Mouse (Mus musculus) spleen, adult 2 months (tissue): ENCODE measurements around the gene Etv4. TPM values are rescaled to one million over a fixed set of nuclear protein-coding genes. Genes with fewer than 3 reads are reported as not detected.

Experiments
- DNase-seq, 2 experiments: peaks; one replicate each; pipeline versions ENCODE4 v3.0.0 to v3.0.0-alpha.2; 2012 to 2021; ENCODE audit warnings: low spot score in 2 of 2, low read depth in 1 of 2
- H3K27ac ChIP-seq: fragments of 200-500 bp; 2 replicates; pipeline ENCODE4 v1.5.1; 2012; ENCODE audit warnings: low read length, inconsistent platforms; ENCODE audit not compliant: insufficient read depth
- H3K27me3 ChIP-seq: fragments of 200-500 bp; 2 replicates; pipeline ENCODE4 v1.6.1; 2012; ENCODE audit warnings: mild to moderate bottlenecking, moderate library complexity, low read length, inconsistent platforms; ENCODE audit not compliant: control insufficient read depth, insufficient read depth
- H3K36me3 ChIP-seq: fragments of 200-500 bp; 2 replicates; pipeline ENCODE4 v1.6.1; 2012; ENCODE audit warnings: mild to moderate bottlenecking, low read length, inconsistent platforms; ENCODE audit not compliant: control insufficient read depth, insufficient read depth
- H3K4me1 ChIP-seq: fragments of 200-500 bp; 2 replicates; pipeline ENCODE4 v1.6.1; 2011; ENCODE audit warnings: inconsistent platforms; ENCODE audit not compliant: control insufficient read depth, insufficient read depth, insufficient read length
- H3K4me3 ChIP-seq: fragments of 200-500 bp; 2 replicates; pipeline ENCODE4 v1.5.1; 2011; ENCODE audit warnings: mild to moderate bottlenecking, inconsistent platforms; ENCODE audit not compliant: insufficient read depth, insufficient read length; ENCODE audit errors: extremely low read depth
- CTCF ChIP-seq: fragments of 200-500 bp; IDR thresholded peaks from 2 replicates; pipeline ENCODE4 v1.5.1; 2011; ENCODE audit warnings: mild to moderate bottlenecking, inconsistent platforms; ENCODE audit not compliant: insufficient read depth, insufficient read length, insufficient replicate concordance; ENCODE audit errors: extremely low read depth
- POLR2A ChIP-seq: fragments of 200-500 bp; IDR thresholded peaks from 2 replicates; pipeline ENCODE4 v1.6.1; 2011; ENCODE audit warnings: low read depth, low read length, inconsistent platforms
- WGBS: fragments of 180-500 bp; shearing (Covaris S2); methylation state at CpG from one replicate; pipeline ENCODE4 v1.1.7; 2018; 5-methylcytosine and 5-hydroxymethylcytosine counted together
- polyA plus RNA-seq: library from polyadenylated mRNA; depleted of rRNA; stranded (reverse); fragments of >200 nt; gene quantifications from 2 replicates; pipeline ENCODE4 v1.2.3, GENCODE M21; 2012

Etv4 gene
- polyA plus RNA-seq, 1 experiment = 0.34 TPM

DNA sequence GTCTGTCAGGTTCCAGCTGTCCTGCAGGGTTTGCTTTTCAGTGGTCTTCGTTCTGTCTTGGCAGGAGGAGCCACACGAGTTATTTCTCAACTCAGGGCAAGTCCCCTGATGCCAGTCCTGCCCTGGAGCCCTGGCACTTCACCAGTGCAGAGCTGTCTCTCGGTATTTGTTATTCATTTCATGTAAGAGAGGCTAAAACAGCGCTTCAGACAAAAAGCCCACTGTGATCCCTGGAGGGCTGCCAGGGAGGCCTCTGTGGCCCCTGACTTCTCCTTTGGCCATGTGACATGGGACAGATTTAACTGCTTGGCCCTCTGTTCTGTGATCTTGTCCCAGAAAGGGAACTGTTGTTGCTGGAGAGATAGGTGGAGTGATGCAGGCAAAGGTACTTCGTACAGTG lies 26.7 kb downstream of the Etv4 start:
- DNase-seq = no peak
- no peak overlapping the region for H3K4me3 ChIP-seq
- TF ChIP-seq CTCF = no peak
- H3K36me3 ChIP-seq = peaks cover 50% of the 10 kb centered on the region
- 83% methylated on average over 5 of the region's 5 CpGs for WGBS
- no peak overlapping the region for H3K27ac ChIP-seq
- H3K4me1 ChIP-seq = no peaks in the 10 kb centered on the region
- H3K27me3 ChIP-seq = no peaks in the 10 kb centered on the region

- Histone ChIP-seq H3K27me3 (no peaks in the 10 kb centered on the region), H3K4me1 (no peaks in the 10 kb centered on the region), H3K27ac (no peak overlapping the region), H3K36me3 (peaks cover 60% of the 10 kb centered on the region), H3K4me3 (no peak overlapping the region)
- no peak for DNase-seq
- 88% methylated on average over 8 of the region's 8 CpGs for WGBS
- TF ChIP-seq CTCF (no peak), POLR2A (no peak)
Observed at GRCm38 (mm10) chr11:101757366-101757765, 27.8 kb downstream of the Etv4 start.

GRCm38 (mm10) chr11:101756616-101757015 lies 28.6 kb downstream of the Etv4 start:
- no peaks in the 10 kb centered on the region for H3K4me1 ChIP-seq
- H3K27ac ChIP-seq = no peak overlapping the region
- no peak overlapping the region for H3K4me3 ChIP-seq
- no peak for DNase-seq
- peaks cover 55% of the 10 kb centered on the region for H3K36me3 ChIP-seq
- no peaks in the 10 kb centered on the region for H3K27me3 ChIP-seq
- 95% methylated on average over 8 of the region's 8 CpGs for WGBS
- no peak for TF ChIP-seq POLR2A
- no peak for TF ChIP-seq CTCF

DNA sequence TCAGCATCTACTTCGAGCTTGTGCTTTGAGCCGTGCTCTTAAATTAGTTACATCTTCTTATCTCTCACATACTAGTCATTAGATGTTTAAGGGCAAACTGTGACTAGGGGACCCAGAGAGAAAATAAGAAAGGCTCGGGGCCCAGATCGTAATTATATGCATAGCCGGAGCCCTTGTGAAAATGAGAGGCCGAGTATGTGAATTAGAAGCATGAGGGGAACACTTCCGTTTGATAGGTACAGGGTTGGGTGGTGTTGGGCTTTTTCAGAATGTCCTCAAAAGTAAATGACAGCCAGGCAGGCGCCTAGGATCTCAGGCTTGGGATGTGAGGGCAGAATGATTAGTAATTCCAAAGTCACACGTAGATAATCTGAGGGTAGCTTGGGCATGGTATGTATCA lies 51.6 kb downstream of the Etv4 start:
- H3K4me1 ChIP-seq = no peaks in the 10 kb centered on the region
- DNase-seq = no peak
- H3K27ac ChIP-seq = no peak overlapping the region
- peak overlapping the region; percentile 89 for H3K4me3 ChIP-seq
- H3K36me3 ChIP-seq = peaks cover 20% of the 10 kb centered on the region
- TF ChIP-seq POLR2A (no peak), CTCF (no peak)
- WGBS = 26% methylated on average over 9 of the region's 9 CpGs
- no peaks in the 10 kb centered on the region; the same call in 1 of the 2 replicates for H3K27me3 ChIP-seq

DNA sequence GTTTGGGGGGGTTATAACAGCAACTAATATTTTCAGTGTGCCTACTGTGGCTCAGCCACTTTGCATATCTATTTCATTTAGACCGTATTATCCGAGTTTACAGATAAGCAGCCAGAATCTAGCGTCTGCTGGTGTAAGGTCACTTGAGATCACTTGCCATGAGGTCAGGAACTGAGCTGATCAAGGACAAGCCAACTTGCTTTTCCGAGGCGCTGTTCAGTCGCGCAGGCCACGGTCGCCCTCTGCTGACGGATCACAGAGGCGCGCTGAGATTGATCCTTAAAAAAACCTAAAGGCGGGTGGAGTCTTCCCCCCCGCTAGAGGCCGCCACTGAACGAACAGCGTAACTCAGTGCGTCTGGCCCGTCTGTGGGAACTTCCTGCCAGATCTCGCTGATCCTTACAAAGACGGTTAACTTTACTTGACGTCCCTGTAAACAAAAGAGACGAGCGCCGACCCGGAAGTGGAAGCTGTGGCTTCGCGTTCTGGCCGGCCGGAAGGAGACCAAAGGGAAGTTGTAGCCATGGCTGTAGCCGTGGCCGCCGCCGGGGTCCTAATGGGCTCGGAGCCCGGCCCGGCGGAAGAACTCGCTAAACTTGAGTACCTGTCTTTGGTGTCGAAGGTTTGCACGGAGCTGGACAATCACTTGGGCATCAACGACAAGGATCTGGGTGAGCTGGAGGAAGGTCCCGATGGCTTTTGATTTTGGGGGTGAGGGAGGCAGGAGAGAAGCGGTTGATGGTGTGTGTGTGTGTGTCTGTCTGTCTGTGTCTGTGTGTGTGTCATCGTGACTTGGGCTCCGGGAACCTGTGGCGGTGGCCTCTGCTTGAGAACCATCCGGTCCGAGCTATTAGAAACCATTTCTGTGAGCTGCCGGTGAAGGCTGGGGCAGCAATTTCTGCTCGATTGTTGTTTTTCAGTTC lies 52.4 kb downstream of the Etv4 start, which contains the start of gene Dhx8:
Gene Dhx8 (plus strand): TSS at position 402 of the 923 bp plus-strand sequence.
- Histone ChIP-seq H3K27ac (peak within 1 kb of the TSS; percentile 79), H3K27me3 (no peaks in the 10 kb centered on the region; the same call in 1 of the 2 replicates), H3K4me3 (peak within 1 kb of the TSS; percentile 89), H3K4me1 (no peaks in the 10 kb centered on the region), H3K36me3 (peaks cover 14% of the 10 kb centered on the region)
- under 1% methylated on average over 51 of the region's 51 CpGs for WGBS
- DNase-seq = peak; percentile 92 to 96
- TF ChIP-seq CTCF (peak; percentile 99), POLR2A (0 out of 2 replicates have a peak, but pooled peaks have one; percentile 16)

DNA sequence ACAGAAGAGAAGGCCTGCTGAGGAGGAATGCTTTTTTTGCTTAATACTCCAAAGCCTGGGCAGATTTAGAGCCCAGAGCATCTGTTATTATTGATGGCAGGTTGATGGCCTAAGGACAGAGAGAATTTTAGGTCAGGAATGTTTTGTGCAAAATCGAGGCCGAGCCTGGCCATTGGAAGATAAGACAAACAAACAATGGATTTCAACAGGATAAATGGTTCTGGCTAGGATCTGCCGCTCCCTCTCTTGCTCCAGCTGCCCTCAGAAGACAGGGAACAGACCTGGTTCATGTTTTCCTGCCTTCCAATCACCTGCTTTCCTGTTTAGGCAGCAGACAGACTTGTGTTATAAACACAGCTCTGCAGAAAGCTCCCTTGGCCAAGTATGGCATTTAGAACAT lies 55.9 kb downstream of the Etv4 start:
- DNase-seq = no peak
- H3K4me3 ChIP-seq = no peak overlapping the region
- TF ChIP-seq POLR2A = no peak
- H3K36me3 ChIP-seq = no peaks in the 10 kb centered on the region
- 76% methylated on average over 3 of the region's 3 CpGs for WGBS
- H3K27ac ChIP-seq = no peak overlapping the region
- H3K4me1 ChIP-seq = no peaks in the 10 kb centered on the region
- H3K27me3 ChIP-seq = no peaks in the 10 kb centered on the region; the same call in 1 of the 2 replicates

GRCm38 (mm10) chr11:101726765-101727164 lies 58.4 kb downstream of the Etv4 start:
- TF ChIP-seq POLR2A (no peak), CTCF (no peak)
- WGBS = 86% methylated on average over 2 of the region's 2 CpGs
- Histone ChIP-seq H3K27me3 (no peaks in the 10 kb centered on the region; the same call in 1 of the 2 replicates), H3K4me3 (no peak overlapping the region), H3K4me1 (no peaks in the 10 kb centered on the region), H3K27ac (no peak overlapping the region), H3K36me3 (no peaks in the 10 kb centered on the region)
- DNase-seq = no peak
